Comparison of ENCODE assay signal across 16 mouse cellular contexts in genomic region chr6:72852180-72852579, GRCm38 (mm10). TPM values are rescaled to one million over a fixed set of nuclear protein-coding genes. Genes with fewer than 3 reads are reported as not detected.
DNase-seq lines count a peak whose midpoint lies in the region; ATAC-seq and TF ChIP-seq lines count a peak whose summit lies in the region.
"Had no signal": no experiment of that assay in that cellular context is flagged by ENCODE, and none has a peak within 500 bp of the region (broad histone marks: within the 10 kb centered on the region; RNA-seq: fewer than 3 reads in every experiment).

No protein-coding gene starts in this region.

- H3K27ac ChIP-seq in forebrain, embryonic 16.5 days (ENCODE audit: low read length) = no peak overlapping the region
- H3K27ac ChIP-seq in forebrain, embryonic 12.5 days = no peak overlapping the region
- H3K27ac ChIP-seq in layer of hippocampus, adult 2 months = peak overlapping the region; percentile 47; the same call in 1 of the 2 replicates
- 0 out of 2 replicates have a peak overlapping the region, but pooled peaks have one; percentile 13 for H3K27ac ChIP-seq in stomach, postnatal 0 days (replicated peaks)
- H3K27ac ChIP-seq: embryonic facial prominence, embryonic 13.5 days; hindbrain, embryonic 12.5 days had no signal

- H3K4me2 ChIP-seq in forebrain, embryonic 16.5 days (ENCODE audit: low read length) = no peak overlapping the region
- no peak overlapping the region for H3K4me2 ChIP-seq in forebrain, embryonic 12.5 days
- H3K4me2 ChIP-seq in stomach, postnatal 0 days (replicated peaks; ENCODE audit: low read depth) = no peak overlapping the region
- H3K4me2 ChIP-seq: embryonic facial prominence, embryonic 13.5 days; heart, embryonic 11.5 days; hindbrain, embryonic 12.5 days had no signal

- peaks cover 35% of the 10 kb centered on the region for H3K36me3 ChIP-seq in forebrain, embryonic 16.5 days (ENCODE audit: control insufficient read depth, insufficient read depth)
- H3K36me3 ChIP-seq in forebrain, embryonic 12.5 days (replicated peaks) = peaks cover 67% of the 10 kb centered on the region
- H3K36me3 ChIP-seq in stomach, postnatal 0 days (ENCODE audit: control insufficient read depth, insufficient read depth, low read length) = peaks cover 30% of the 10 kb centered on the region

- H3K4me1 ChIP-seq in forebrain, embryonic 16.5 days (replicated peaks; ENCODE audit: control insufficient read depth, insufficient read depth, low read length) = peaks cover 2% of the 10 kb centered on the region; the same call in 1 of the 2 replicates
- no peaks in the 10 kb centered on the region for H3K4me1 ChIP-seq in forebrain, embryonic 12.5 days
- H3K4me1 ChIP-seq in stomach, postnatal 0 days (replicated peaks; ENCODE audit: control insufficient read depth, insufficient read depth) = no peaks in the 10 kb centered on the region
- H3K4me1 ChIP-seq: embryonic facial prominence, embryonic 13.5 days; hindbrain, embryonic 12.5 days had no signal

- no peaks in the 10 kb centered on the region for H3K27me3 ChIP-seq in forebrain, embryonic 16.5 days (replicated peaks; ENCODE audit: control insufficient read depth, insufficient read depth, low read length)
- H3K27me3 ChIP-seq in forebrain, embryonic 12.5 days = no peaks in the 10 kb centered on the region
- H3K27me3 ChIP-seq in stomach, postnatal 0 days (ENCODE audit: control insufficient read depth, insufficient read depth, low read length) = no peaks in the 10 kb centered on the region
- H3K27me3 ChIP-seq: CH12.LX; embryonic facial prominence, embryonic 13.5 days; hindbrain, embryonic 12.5 days; Patski had no signal

- no peaks in the 10 kb centered on the region for H3K9me3 ChIP-seq in forebrain, embryonic 16.5 days (ENCODE audit: control insufficient read depth, low read length)
- H3K9me3 ChIP-seq in forebrain, embryonic 12.5 days = peaks cover 3% of the 10 kb centered on the region; the same call in 1 of the 2 replicates
- H3K9me3 ChIP-seq in stomach, postnatal 0 days (ENCODE audit: control insufficient read depth, low read length) = no peaks in the 10 kb centered on the region
- H3K9me3 ChIP-seq: embryonic facial prominence, embryonic 13.5 days had no signal

- no peak overlapping the region for H3K9ac ChIP-seq in forebrain, embryonic 16.5 days (replicated peaks; ENCODE audit: low read depth, low read length)
- H3K9ac ChIP-seq in forebrain, embryonic 12.5 days = no peak overlapping the region
- no peak overlapping the region for H3K9ac ChIP-seq in stomach, postnatal 0 days (ENCODE audit: low read length)
- H3K9ac ChIP-seq: embryonic facial prominence, embryonic 13.5 days; hindbrain, embryonic 12.5 days had no signal

- TF ChIP-seq CTCF in layer of hippocampus, adult 2 months (conservative IDR thresholded peaks at IDR 0.05) = no peak
- no peak for TF ChIP-seq CTCF in stomach, postnatal 0 days (IDR thresholded peaks at IDR 0.05; ENCODE audit: low read depth)

- no peak overlapping the region for H3K4me3 ChIP-seq in forebrain, embryonic 16.5 days (replicated peaks; ENCODE audit: low read length)
- H3K4me3 ChIP-seq in forebrain, embryonic 12.5 days (replicated peaks) = no peak overlapping the region
- no peak overlapping the region for H3K4me3 ChIP-seq in layer of hippocampus, adult 2 months
- no peak overlapping the region for H3K4me3 ChIP-seq in stomach, postnatal 0 days (ENCODE audit: low read depth, low read length)
- H3K4me3 ChIP-seq: embryonic facial prominence, embryonic 13.5 days; hindbrain, embryonic 12.5 days had no signal

- peak; percentile 41 to 50 for DNase-seq in cerebellum, postnatal 10 days
- no peak for DNase-seq in cerebellum, postnatal 4 days (ENCODE audit: low spot score in 2 of 2)
- no peak for DNase-seq in layer of hippocampus, adult 2 months (ENCODE audit: low spot score in 2 of 2)
- DNase-seq in layer of hippocampus, adult 9-11 months = no peak
- DNase-seq in stomach, postnatal 0 days (ENCODE audit: low spot score) = no peak
- DNase-seq: gastrocnemius, postnatal 10 days had no signal

- TF ChIP-seq EP300 in stomach, postnatal 0 days (optimal IDR thresholded peaks at IDR 0.05) = no peak

- ATAC-seq in forebrain, embryonic 16.5 days = 0 out of 2 replicates have a peak, but pooled peaks have one; percentile 45
- ATAC-seq in forebrain, embryonic 12.5 days (ENCODE audit: low FRiP score) = no peak
- ATAC-seq in stomach, postnatal 0 days (ENCODE audit: low FRiP score, low TSS enrichment) = no peak
- ATAC-seq: activated CD4-positive, CD25-positive, alpha-beta regulatory T cell, adult 4 months; hindbrain, embryonic 16.5 days; intestine, postnatal 0 days; Patski had no signal

- WGBS in forebrain, embryonic 16.5 days = 58% methylated on average over 4 of the region's 4 CpGs
- 84% methylated on average over 4 of the region's 4 CpGs for WGBS in forebrain, embryonic 12.5 days
- 69% methylated on average over 4 of the region's 4 CpGs for WGBS in stomach, postnatal 0 days

RNA-seq across cellular contexts. Expression of gene Kcmf1, which starts 47.6 kb away (rescaled TPM):
- 31.1 and 31.7 TPM in 2 replicates for polyA plus RNA-seq in forebrain, embryonic 16.5 days (2015; fragmentation: Nextera tagmentation; extraction: Ambion mirVana)
- 29.5 and 39.0 TPM in 2 replicates for polyA plus RNA-seq in forebrain, embryonic 12.5 days (2016; fragmentation: Nextera tagmentation; extraction: Ambion mirVana)
- 10 to 100 TPM; 57.8 to 64.1 TPM for total RNA-seq in layer of hippocampus, adult 2 months (2021)
- polyA plus RNA-seq in stomach, postnatal 0 days (2015; fragmentation: Nextera tagmentation; extraction: Ambion mirVana) = 48.9 and 49.5 TPM in 2 replicates

Comparison
In these comparisons a context has a peak if more than half of its experiments do, and no peak if none do; other contexts are left out.
1. DNase-seq: peak in cerebellum, postnatal 10 days (2 of 2); none in cerebellum, postnatal 4 days (0 of 2), layer of hippocampus, adult 2 months (0 of 2), layer of hippocampus, adult 9-11 months (single experiment) and stomach, postnatal 0 days (single experiment).
2. H3K27ac ChIP-seq: peak in layer of hippocampus, adult 2 months (single experiment) and stomach, postnatal 0 days (single experiment); none in forebrain, embryonic 16.5 days (single experiment) and forebrain, embryonic 12.5 days (single experiment).